Mouse (Mus musculus) right cerebral cortex, postnatal 14 days (tissue): ENCODE results near the gene Polg2.

Experiments used
- DNase-seq: peaks from one replicate; pipeline ENCODE4 v3.0.0; 2022

Gene Polg2

DNA sequence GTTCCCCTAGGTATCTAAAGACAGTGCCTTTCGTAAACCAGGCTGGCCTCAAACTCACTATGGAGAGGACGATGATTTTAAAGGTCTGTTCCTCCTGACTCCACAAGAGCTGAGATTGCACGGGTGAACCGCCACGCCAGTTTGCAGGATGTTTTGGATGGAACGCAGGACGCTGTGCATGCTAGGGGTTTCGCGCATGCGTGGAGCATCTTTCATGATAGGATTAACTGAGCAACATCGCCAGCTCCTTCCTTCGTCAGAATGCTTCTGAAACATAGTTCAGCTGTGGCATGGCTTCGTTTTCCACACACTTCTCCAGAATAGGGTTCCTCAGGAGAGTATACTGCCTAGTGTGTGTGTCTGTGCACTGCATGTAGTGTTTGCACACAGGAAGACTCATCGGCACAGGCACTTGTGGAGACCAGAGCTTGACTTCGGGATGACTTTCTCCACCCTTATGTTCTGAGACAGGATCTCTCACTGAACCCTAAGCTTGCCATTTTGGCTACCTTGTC is 55.7 kb downstream of the Polg2 start:
- DNase-seq: peak; percentile 27

GRCm38 (mm10) chr11:106722831-106723361 is 56.4 kb downstream of the Polg2 start:
- no peak for DNase-seq

GRCm38 (mm10) chr11:106720379-106720778 is 59.0 kb downstream of the Polg2 start:
- DNase-seq: no peak
